Mouse (Mus musculus) forebrain, embryonic 11.5 days (tissue): ENCODE data around the gene Vsx1. TPM values are rescaled to one million over a fixed set of nuclear protein-coding genes. Genes with fewer than 3 reads are reported as not detected.
A peak's percentile ranks its signal among the peaks of the same experiment; 100 is the strongest.

ENCODE experiments used
- ATAC-seq: fragments of 200-750 bp; cut with Nextera tagmentation; replicated peaks from 2 replicates; pipeline ENCODE4 v1.8.0; 2017; ENCODE audit warnings: moderate TSS enrichment; ENCODE audit not compliant: low FRiP score
- DNase-seq: peaks from one replicate; pipeline ENCODE4 v3.0.0-alpha.2; 2017; ENCODE audit warnings: low spot score
- H3K27ac ChIP-seq: fragments of 300-500 bp; sonication (generic); 2 replicates; pipeline ENCODE4 v1.5.1; 2014; ENCODE audit warnings: low read depth, low read length
- H3K27me3 ChIP-seq: fragments of 300-500 bp; sonication (generic); 2 replicates; pipeline ENCODE4 v1.6.1; 2014; ENCODE audit warnings: mild to moderate bottlenecking, low read length, mixed read lengths; ENCODE audit not compliant: control insufficient read depth, insufficient read depth
- H3K36me3 ChIP-seq: fragments of 300-500 bp; sonication (generic); 2 replicates; pipeline ENCODE4 v1.6.1; 2014; ENCODE audit warnings: mild to moderate bottlenecking, low read length, moderate library complexity, mixed read lengths; ENCODE audit not compliant: control insufficient read depth, insufficient read depth
- H3K4me1 ChIP-seq: fragments of 300-500 bp; sonication (generic); replicated peaks from 2 replicates; pipeline ENCODE4 v1.6.1; 2014; ENCODE audit warnings: low read length, mixed read lengths; ENCODE audit not compliant: control insufficient read depth, insufficient read depth
- H3K4me2 ChIP-seq: fragments of 300-500 bp; sonication (generic); 2 replicates; pipeline ENCODE4 v1.6.1; 2014; ENCODE audit warnings: low read depth, mild to moderate bottlenecking, low read length, moderate library complexity, mixed read lengths; ENCODE audit not compliant: severe bottlenecking
- H3K4me3 ChIP-seq: fragments of 300-500 bp; sonication (generic); 2 replicates; pipeline ENCODE4 v1.5.1; 2014; ENCODE audit warnings: low read depth, low read length
- H3K9ac ChIP-seq: fragments of 300-500 bp; sonication (generic); 2 replicates; pipeline ENCODE4 v1.6.1; 2014; ENCODE audit warnings: low read length
- H3K9me3 ChIP-seq: fragments of 300-500 bp; sonication (generic); 2 replicates; pipeline ENCODE4 v1.6.1; 2016; ENCODE audit warnings: low read length, mixed read lengths; ENCODE audit not compliant: control insufficient read depth
- WGBS: fragments of 180-500 bp; shearing (Covaris S2); extraction: QIAGEN DNeasy Blood & Tissue Kit; methylation state at CpG from one replicate; pipeline ENCODE4 v1.1.7; 2014; 5-methylcytosine and 5-hydroxymethylcytosine counted together
- polyA plus RNA-seq: library from polyadenylated mRNA; unstranded; fragments of >200 nt; fragmentation: Nextera tagmentation; extraction: Ambion mirVana; gene quantifications from 2 replicates; pipeline ENCODE4 v1.2.1, GENCODE M21; 2014

The Vsx1 gene
- polyA plus RNA-seq, 1 experiment from 2014 or later = 0.08 TPM

- Histone ChIP-seq H3K9me3 (no peaks in the 10 kb centered on the region), H3K36me3 (no peaks in the 10 kb centered on the region), H3K9ac (no peak overlapping the region), H3K4me3 (no peak overlapping the region), H3K4me1 (no peaks in the 10 kb centered on the region), H3K27ac (no peak overlapping the region), H3K4me2 (no peak overlapping the region), H3K27me3 (no peaks in the 10 kb centered on the region; the same call in 1 of the 2 replicates)
- WGBS = 76% methylated on average over 8 of the region's 8 CpGs
- ATAC-seq (no peak), DNase-seq (no peak)
Observed at GRCm38 (mm10) chr2:150671609-150672290, 17.4 kb downstream of the Vsx1 start.

GRCm38 (mm10) chr2:150670926-150671325 is 18.2 kb downstream of the Vsx1 start:
- no peak for DNase-seq
- Histone ChIP-seq H3K27me3 (no peaks in the 10 kb centered on the region; the same call in 1 of the 2 replicates), H3K4me3 (no peak overlapping the region), H3K36me3 (no peaks in the 10 kb centered on the region), H3K9ac (no peak overlapping the region), H3K4me1 (no peaks in the 10 kb centered on the region; the same call in 1 of the 2 replicates), H3K27ac (no peak overlapping the region), H3K4me2 (no peak overlapping the region), H3K9me3 (no peaks in the 10 kb centered on the region)
- no peak for ATAC-seq
- 94% methylated on average over 1 of the region's 1 CpGs for WGBS

GRCm38 (mm10) chr2:150669454-150670045 is 19.6 kb downstream of the Vsx1 start:
- no peaks in the 10 kb centered on the region; the same call in 1 of the 2 replicates for H3K27me3 ChIP-seq
- H3K9me3 ChIP-seq = no peaks in the 10 kb centered on the region
- H3K9ac ChIP-seq = no peak overlapping the region
- WGBS = 82% methylated on average over 2 of the region's 2 CpGs
- no peak overlapping the region for H3K4me2 ChIP-seq
- no peak for DNase-seq
- no peak overlapping the region for H3K4me3 ChIP-seq
- no peak overlapping the region for H3K27ac ChIP-seq
- no peak for ATAC-seq
- no peaks in the 10 kb centered on the region for H3K36me3 ChIP-seq
- H3K4me1 ChIP-seq = no peaks in the 10 kb centered on the region; the same call in 1 of the 2 replicates

GRCm38 (mm10) chr2:150668956-150669355 is 20.2 kb downstream of the Vsx1 start:
- H3K9me3 ChIP-seq = no peaks in the 10 kb centered on the region
- H3K4me3 ChIP-seq = no peak overlapping the region
- H3K27me3 ChIP-seq = no peaks in the 10 kb centered on the region; the same call in 1 of the 2 replicates
- no peak overlapping the region for H3K9ac ChIP-seq
- no peak overlapping the region; the same call in 1 of the 2 replicates for H3K4me2 ChIP-seq
- H3K27ac ChIP-seq = no peak overlapping the region
- ATAC-seq (no peak), DNase-seq (no peak)
- no peaks in the 10 kb centered on the region; the same call in 1 of the 2 replicates for H3K4me1 ChIP-seq
- WGBS = 82% methylated on average over 5 of the region's 5 CpGs
- no peaks in the 10 kb centered on the region for H3K36me3 ChIP-seq

GRCm38 (mm10) chr2:150667820-150668766 is 21.1 kb downstream of the Vsx1 start, which contains the start of gene Acss1:
Gene Acss1 (minus strand): TSS chr2:150668500.
- peak; percentile 80 for ATAC-seq

GRCm38 (mm10) chr2:150667065-150667819 is 21.9 kb downstream of the Vsx1 start:
- Histone ChIP-seq H3K27ac (peak overlapping the region; percentile 37; the same call in 1 of the 2 replicates), H3K36me3 (no peaks in the 10 kb centered on the region), H3K27me3 (no peaks in the 10 kb centered on the region; the same call in 1 of the 2 replicates), H3K9ac (peak overlapping the region; percentile 77), H3K4me1 (no peaks in the 10 kb centered on the region; the same call in 1 of the 2 replicates), H3K4me2 (peak overlapping the region; percentile 90), H3K9me3 (no peaks in the 10 kb centered on the region), H3K4me3 (peak overlapping the region; percentile 67)
- DNase-seq (peak; percentile 61), ATAC-seq (peak; percentile 18)
- WGBS = 5% methylated on average over 17 of the region's 17 CpGs

More at GRCm38 (mm10) chr2:150667820-150668766, 21.1 kb downstream of the Vsx1 start, which contains the start of gene Acss1:
- H3K4me2 ChIP-seq = peak within 1 kb of the TSS; percentile 90
- H3K4me3 ChIP-seq = peak within 1 kb of the TSS; percentile 67
- H3K4me1 ChIP-seq = no peaks in the 10 kb centered on the region; the same call in 1 of the 2 replicates
- WGBS = 2% methylated on average over 61 of the region's 61 CpGs
- peak; percentile 84 for DNase-seq
- no peaks in the 10 kb centered on the region; the same call in 1 of the 2 replicates for H3K27me3 ChIP-seq
- H3K27ac ChIP-seq = peak within 1 kb of the TSS; percentile 37; the same call in 1 of the 2 replicates
- no peaks in the 10 kb centered on the region for H3K9me3 ChIP-seq
- H3K9ac ChIP-seq = peak within 1 kb of the TSS; percentile 77
- H3K36me3 ChIP-seq = no peaks in the 10 kb centered on the region

GRCm38 (mm10) chr2:150666723-150667064 is 22.5 kb downstream of the Vsx1 start:
- Histone ChIP-seq H3K4me2 (peak overlapping the region; percentile 90), H3K9ac (peak overlapping the region; percentile 77), H3K27ac (no peak overlapping the region), H3K36me3 (no peaks in the 10 kb centered on the region), H3K4me1 (no peaks in the 10 kb centered on the region; the same call in 1 of the 2 replicates), H3K27me3 (no peaks in the 10 kb centered on the region; the same call in 1 of the 2 replicates), H3K9me3 (no peaks in the 10 kb centered on the region), H3K4me3 (peak overlapping the region; percentile 67)
- 41% methylated on average over 7 of the region's 7 CpGs for WGBS
- DNase-seq (no peak), ATAC-seq (peak; percentile 23; the same call in 1 of the 2 replicates)
